Mouse (Mus musculus) layer of hippocampus, postnatal 10 days (tissue): ENCODE data around the gene Hipk2. TPM values are rescaled to one million over a fixed set of nuclear protein-coding genes. Genes with fewer than 3 reads are reported as not detected.

Source experiments
- DNase-seq, 2 experiments: peaks; one replicate each; pipeline ENCODE4 v3.0.0; 2021; ENCODE audit warnings: low spot score in 2 of 2
- long read RNA-seq: library from polyadenylated mRNA; stranded (forward); transcript quantifications from one replicate; pipeline ENCODE4 v2.0.0, GENCODE M21; 2023
- total RNA-seq, 2 experiments: library from RNA; stranded (reverse); gene quantifications; 2 replicates each; pipeline ENCODE4 v1.2.3; 2021

Gene Hipk2
- total RNA-seq: 10 to 100 TPM; 51.0 to 54.3 TPM
- long read RNA-seq, partial matches to known transcripts: 4 of 9 reads
- long read RNA-seq, other reads (novel, unspliced or antisense): 5 of 9 reads

DNA sequence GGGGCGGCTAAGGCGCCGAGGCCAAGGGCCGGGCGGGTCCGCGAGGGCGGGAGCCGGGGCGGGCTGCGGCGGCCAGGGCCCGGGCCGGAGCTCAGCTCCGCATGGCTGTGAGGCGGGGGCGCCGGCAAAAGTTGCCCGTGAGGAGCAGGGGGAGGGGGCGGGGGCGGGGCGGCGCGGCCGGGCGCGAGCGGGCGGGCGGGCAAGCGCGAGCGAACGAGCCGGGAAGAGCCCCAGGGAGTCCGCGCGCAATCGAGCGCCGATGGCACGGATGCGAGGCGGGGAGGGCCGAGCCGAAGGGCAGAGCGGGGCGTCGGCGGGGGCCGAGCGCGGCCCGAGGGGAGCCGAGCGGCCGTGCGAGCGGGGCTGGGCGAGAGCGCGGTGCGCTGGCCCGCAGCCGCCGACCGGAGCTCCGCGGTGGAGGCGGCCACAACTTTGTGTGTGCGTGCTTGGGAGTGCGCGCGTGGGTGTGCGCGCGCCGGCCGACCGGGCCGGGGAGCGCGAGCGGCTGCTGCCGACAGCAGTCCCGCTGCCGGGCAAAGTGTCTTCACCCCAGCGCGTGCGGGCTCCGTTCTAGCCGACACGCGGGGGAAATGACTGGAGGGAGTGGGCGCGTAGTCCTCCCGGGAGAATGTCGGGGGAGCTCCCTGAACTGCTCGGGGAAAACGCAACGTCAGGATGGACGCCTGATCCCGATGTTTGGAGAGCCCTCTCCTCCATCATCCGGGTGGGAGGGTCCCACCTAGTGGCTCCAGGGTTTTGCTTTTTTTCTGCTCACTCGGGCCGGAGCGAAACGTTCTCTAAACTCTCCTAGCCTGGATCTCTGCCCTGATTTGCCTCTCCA, at the start of gene Hipk2:
Gene Hipk2 (minus strand): TSS at position 95 of the 841 bp plus-strand sequence.
- DNase-seq: peak; percentile 77 to 86

DNA sequence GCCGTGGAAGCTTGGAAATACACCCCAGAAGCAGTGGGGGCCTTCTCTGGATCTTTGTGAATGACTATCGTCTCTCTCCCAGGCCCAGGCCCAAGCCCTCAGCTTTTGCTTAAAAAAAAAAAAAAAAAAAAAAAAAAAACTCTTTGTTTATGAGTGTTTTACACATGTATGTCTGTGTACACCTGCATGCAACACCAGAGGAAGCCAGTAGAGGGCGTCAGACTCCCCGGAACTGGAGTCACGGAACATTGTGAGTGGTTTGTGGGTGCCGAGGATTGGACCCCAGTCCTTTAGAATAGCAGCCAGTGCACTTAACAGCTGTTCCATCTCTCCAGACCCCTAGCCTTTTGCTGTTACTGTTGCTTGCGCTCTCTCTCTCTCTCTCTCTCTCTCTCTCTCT, 49.8 kb upstream of the Hipk2 start:
- DNase-seq: no peak

DNA sequence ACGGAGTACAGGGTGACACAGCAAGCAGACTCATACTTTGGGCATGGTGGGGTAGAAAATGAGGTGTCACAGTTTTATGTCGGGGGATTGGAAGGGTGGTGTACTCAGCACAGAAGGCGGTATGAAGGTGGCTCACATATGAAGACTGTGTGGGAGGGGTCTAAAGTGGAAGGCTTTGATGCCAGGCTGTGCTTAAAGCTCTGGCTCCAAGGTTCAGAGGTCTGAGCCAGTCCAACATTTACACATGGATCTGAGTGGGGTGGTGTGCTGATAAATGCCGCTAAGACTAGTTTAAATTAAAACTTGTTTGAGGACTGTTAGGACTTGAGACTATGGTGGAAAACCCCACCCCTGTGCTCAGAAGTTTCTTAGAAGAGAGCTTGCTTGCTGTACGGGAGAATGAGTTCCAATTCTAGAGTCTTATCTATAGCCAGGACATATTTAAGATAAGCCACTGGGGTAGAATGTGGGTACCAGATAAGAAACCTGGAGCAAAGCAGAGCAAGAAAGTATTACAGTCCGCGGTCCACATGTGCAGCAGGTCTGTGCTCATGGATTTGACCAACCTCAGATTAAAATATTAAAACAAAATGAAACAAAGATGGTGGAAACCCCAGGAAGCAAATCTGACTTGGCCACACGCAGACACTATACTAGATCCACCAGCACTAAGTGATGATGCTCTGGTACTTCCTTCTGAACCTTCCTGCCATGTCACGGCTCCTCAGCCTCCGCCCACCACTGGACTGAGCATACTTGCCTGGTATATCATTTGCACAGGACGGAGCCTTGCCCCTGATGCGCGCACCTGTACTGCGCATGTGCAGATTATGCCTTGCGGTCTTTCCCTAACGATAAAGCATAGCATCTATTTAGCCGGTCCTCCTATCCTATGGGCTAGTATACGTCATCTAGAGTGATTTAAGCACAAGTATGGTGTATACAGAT, 48.2 kb upstream of the Hipk2 start:
- no peak for DNase-seq

DNA sequence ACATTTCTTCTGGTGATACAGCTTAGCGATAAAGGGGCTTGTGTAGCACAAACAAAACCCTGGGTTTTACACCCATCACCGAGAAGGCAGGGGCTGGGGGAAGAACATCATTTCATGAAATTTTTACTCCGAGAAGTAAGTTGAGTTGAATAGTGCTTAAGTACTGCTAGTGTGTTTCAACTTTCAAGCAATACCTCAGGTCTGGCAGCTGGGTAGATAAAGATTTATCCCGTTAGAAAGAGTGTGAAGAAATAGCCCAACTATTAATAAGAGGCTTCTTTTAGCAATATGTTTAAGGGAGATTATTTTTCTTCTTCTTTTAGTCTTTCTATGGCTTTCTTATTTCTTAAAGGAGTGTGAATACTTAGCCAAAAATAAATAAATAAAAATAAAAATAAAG, 47.5 kb upstream of the Hipk2 start:
- DNase-seq: no peak

DNA sequence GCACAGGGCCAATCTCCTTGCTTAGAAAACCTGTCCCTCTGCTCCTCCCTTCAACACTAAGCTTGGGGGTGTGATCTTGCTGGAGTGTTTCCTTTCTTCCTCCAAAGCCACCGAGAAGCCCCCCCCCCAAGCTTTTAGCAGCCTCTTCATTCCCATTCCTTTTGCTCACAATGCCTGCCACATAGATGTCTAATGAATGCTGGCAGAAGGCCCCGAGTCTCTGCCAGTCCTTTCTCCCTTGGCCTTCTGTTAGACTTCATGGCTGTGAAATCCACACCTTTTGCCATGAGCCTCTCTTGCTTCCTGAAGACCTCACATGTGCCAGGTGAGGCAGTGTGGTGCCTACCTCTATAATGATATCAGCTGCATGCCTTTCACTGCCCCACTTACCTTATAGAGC, 46.6 kb upstream of the Hipk2 start:
- no peak for DNase-seq

DNA sequence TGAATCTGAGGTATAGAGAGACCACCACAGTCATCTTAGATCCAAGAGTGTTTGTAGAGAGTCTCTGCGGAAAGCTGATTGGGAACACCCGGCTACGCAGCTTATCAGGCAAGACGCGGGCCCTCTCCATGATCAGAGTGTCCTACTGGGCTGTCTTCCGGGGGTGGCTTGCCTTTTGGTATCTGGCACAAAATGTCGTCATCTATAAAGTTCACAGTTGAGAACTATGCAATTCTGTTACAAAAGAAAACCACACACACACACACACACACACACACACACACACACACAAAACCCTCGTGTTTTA, 45.8 kb upstream of the Hipk2 start:
- DNase-seq: no peak

DNA sequence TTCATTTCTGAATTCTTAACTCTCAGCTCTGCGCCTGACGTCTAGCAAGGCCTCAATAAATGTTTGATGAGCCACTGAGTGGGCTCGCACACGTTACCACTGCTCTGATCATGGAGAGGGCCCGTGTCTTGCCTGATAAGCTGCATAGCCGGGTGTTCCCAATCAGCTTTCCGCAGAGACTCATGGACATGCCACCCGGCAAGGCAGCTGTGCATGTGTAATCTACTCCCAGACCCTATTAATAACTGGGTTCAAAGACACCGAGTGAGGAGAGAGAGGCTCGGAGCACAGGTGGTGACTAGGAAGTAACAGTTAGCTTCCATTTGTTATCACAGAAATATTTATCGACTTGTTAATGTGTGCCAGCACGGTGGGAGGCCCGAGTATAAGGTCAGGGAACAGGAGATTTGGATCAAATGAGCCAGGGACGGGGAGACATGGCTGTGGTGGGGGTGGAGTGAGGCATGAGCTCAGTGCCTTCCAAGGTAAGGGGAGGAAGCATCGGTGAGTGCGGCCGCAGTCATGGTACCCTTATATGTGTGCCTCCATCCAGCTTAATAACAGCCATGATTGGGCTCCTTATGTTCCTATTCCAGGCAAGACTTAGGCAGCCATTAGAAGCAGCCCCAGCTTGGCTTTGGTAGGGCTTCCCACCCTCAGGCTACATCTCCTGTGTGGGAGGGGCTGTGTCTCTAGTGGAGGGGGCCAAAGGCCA, 45.3 kb upstream of the Hipk2 start:
- DNase-seq: no peak

DNA sequence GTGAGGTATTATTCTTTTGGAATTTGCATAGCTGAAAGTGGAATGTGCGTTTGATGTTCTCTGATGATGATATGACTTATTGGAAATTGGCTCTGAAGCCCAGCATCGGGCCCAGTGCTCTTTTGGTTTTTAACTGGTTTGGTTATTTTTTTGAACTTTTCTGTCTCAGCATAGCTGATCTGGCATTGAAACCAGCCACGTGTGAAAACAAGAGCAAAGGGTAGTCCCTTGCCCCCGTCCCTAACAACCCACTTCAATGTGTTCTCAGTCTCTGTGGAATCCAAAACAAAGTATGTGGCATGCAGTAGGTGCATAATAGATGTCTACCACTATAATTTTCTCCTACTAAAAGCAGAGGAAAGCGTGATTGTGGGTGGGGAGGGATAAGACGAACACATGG, 44.2 kb upstream of the Hipk2 start:
- DNase-seq: no peak

DNA sequence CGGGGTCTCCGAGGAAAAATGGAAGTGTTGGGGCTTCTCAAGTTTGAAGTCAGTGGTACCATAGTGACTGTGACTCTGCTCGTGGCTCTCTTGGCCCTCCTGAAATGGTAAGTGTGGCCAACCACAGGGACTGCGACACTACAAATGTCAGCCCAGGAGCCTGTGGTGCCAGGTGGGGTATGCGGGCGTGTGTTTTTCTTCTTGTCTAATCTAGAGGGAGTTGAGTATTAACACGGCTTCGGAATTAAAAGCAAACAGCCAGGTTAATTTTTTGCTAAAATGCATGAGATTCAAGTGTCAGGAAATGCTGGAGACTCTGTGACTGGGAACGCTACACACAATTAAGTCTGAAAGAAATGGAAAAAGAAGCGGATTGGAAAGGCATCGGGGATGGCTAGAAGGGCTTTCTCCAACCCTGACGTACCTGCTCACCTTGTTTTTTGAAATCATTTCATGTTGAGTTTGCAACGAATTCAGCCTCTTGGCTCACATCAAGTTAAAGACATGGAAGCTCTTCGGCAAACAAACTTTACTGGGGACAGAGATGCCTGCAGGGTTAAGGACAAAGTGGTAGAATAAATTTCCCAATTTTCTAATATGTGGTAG, 43.3 kb upstream of the Hipk2 start:
- DNase-seq: no peak

DNA sequence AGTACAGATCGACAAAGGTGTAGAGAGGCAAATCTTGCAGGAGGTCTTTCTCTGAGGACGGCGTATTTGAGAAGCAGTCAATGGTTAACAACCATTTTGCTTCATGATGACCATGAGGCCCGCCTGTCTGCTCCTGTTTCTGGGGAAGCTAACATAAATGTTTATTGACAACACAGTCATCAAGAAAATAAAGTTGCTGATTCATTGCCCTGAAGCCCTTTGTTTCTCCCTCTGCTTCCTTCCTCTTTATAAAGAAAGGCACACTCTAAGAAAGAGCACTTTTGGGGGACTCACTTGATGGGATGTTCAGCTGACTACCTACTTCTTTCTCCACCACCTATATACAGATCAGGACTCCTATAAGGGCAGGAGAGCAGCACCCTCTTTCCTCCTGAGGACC, 42.8 kb upstream of the Hipk2 start:
- DNase-seq: no peak

DNA sequence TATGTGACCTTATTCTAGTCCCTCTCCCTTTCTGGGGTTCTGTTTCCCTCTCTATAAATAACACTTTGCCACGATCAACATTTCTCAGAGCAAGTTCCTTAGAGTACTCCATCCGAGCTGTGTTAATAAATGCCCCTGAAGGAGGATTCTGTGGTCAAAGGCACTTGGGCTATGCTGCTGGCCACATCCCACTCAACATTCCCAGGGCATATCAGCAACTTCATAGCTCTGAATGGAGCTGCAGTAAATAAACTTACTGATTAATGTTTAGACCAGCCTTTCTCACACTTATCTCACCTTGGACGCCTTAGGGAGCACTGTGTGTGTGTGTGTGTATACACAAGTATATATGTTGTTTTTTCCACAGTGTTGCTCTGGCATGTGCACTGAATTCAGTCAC, 41.5 kb upstream of the Hipk2 start:
- DNase-seq: no peak

DNA sequence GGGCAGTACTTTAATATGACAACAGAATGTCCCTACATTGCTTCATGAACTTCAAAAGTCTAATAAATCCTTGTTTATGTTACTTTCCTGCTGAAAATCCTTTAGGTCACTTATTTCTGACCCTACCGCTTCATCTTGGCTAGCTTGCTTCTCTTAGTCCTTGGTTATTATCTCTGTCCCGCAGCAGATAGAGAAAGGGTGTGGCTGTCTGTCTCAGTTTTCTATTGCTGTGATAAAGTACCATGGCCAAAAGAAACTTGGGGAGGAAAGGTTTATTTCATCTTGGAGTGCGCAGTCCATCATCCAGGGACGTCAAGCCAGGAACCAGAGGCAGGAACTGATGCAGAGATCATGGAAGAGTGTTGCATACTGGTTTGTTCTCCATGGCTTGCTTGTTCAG, 40.6 kb upstream of the Hipk2 start:
- DNase-seq: no peak

DNA sequence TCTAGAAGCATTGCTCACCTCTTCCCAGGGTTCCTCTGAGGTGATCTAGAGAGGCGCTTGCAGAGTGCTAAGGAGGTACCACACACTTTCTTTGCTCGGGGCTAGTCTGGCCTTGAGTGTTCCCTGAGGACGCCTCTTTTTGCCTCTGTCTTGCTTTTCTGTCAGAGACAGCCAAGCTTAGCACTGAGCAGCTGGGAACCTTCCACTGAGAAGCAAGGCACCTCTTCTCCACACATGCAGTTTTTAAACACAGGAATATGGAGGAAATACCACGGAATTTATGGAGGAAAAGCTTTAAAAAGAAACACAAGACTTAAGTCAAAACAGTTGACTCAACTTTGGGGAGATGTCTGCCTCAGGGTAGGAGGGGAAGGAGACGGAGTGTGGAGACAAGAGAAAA, 39.8 kb upstream of the Hipk2 start:
- no peak for DNase-seq

DNA sequence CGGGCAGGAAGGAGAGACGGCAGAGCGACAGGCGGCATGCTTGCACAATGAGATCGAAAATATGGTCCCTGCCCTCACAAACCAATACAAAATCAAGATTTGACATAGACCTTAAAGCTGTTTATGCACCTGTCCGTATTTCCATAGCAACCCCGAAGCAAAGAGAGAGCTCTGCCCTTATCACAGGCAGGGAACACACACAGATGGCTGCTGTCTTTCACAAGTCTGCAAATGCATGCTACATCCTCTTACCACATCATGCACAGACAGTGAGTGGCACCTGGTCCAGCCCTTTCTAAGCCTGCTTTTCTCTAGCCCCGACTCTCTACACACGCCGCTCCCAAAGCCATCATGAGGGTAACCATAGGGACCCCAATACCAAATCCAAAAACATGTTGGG, 38.2 kb upstream of the Hipk2 start:
- DNase-seq: peak in 1 of 2 experiments; percentile 13

DNA sequence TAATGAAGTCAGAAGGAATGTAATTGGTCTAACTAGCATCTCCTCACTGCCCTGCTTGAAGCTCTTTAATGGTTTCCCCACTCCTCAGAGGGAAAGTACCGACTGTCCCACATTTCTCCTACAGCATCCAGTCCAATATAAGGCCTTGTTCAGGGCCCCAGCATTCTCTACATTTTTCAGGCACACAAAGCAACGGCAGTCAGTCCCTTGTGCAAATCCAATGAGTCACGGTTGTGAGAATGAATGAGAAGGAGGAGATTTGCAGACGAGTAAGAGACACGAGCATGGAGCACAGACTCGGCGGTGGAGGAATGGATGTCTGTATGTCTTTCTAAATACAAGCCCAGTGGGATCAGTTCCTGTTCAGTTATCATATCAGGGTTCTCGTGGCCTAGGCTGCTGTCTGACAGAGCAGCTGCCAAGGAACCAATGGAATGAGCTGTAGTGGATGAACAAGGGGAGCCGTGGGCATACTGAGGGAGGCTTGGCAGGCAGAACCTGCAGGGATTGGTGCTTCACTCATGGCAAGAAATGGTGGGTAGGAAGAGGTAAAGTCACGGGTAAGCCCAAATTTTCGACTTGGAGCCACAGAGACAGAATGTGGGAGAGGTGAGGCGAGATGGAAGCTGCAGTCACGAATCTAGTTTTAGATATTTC, 37.5 kb upstream of the Hipk2 start:
- DNase-seq: peak in 1 of 2 experiments; percentile 13

DNA sequence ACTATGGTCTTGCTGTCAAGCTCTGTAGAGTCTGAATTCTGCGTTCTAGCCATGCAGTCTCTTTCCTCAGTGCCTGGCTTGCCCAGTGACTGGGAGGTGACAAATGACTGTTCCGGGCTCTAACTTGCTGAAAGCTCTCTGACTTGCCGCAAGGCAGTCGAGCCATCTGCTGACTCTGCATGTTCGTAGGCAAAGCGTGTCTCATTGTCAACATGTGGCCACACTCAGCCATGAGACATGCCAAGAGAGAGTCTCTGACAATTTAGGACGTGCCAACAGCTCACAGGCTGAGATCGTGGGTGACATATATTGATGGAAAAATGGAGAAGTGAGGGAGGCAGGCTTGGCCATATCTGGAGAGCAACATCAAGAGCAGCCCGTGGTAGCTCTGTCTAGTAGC, 36.9 kb upstream of the Hipk2 start:
- DNase-seq: peak in 1 of 2 experiments; percentile 25

DNA sequence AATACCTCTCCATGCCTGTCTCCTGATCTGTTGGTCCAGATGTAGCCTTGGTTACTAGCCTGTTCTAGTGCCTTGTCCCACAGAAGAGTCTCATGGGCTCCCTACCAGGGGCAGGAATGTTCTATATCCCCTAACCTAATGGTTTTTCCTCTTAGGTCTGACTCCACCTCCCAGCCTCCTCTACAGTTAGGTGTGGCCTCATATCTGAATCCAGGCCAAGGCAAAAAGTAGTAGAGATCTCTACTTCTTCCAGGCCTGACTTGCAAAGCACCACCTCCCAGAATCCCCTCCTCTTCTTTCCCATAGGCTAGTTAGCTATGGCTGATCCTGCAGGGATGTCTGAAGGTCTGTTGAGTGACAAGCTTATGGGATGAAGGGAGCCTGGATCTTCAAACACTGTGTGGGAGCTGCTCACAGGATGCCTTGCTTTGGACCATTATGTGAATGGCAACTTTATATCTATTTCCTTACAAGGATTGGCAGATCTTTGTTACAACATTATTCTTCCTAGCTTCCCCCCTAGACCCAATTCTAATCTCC, 36.2 kb upstream of the Hipk2 start:
- DNase-seq: no peak

DNA sequence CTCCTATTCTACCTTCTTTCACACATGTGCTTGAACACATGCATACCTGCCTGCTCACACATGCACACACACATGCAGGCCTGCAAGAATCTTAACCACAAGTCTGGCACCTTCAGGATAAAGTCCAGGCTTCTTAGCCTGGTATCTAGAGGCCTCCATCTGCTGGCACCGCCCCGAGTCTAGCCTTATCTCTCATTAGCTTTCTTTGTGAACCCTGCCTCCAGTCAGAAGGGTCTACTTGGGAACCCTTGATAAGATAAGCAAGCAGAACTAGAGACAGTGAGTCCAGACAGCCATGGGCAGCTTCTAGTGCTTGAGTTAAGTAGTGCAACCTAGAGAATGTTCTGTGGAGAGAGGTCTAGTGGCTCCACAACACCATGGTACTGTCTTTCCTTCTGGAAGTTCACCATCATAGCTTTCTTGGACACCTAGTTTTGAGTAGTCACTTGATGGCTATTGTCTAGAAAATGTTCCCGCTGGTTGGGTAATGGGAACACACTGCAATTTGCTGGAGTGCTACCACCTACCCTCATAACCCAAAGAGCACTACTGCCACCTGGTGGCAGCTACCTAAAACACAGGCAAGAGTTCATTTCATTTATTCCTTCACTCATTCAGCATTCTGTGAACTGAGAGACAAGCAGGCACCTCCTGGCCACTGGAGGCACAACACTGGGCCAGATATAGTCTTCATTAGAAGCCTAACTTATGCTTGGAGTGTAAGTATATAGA, 35.0 kb upstream of the Hipk2 start:
- DNase-seq: peak; percentile 34 to 45

DNA sequence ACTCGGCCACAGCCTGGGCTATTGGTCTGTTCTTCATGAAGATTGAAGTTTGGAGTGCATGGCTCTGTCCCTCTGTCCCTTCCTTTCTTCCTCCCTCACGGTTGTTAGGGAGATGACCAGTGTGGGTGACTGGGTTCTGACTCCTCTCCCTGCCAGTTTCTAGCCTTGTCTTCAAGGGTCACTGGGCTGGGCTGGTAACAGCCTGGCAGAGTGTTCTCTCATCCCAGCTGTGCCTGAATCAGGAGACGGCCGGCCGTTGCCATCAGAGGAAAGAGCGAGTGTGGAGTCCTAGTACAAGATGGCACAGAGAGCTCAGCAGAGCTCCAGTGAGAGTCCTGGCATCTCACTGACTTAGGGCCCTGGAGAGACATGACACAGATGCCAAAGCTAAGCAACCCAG, 32.4 kb upstream of the Hipk2 start:
- DNase-seq: no peak

DNA sequence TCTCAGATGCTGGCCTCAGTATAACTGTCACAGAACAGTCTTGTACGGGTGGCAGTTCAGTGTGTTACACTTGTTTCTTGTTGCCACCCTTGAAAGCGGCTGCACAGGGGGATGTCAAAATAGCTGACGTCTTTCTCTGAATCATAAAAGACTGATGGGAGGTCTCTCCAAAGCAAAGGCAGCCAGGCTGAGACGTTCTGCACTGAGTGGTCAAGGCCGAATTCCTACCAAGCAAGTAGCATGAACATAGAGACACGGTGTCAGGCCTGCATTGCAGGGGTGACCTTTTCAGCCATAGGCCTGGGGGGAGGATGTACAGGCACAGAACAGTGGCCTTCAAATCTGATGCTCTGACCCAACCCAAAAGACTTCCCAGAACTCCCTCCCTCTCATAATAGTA, 30.0 kb upstream of the Hipk2 start:
- no peak for DNase-seq
